Mouse (Mus musculus): ENCODE results near the gene Chga.

DNA sequence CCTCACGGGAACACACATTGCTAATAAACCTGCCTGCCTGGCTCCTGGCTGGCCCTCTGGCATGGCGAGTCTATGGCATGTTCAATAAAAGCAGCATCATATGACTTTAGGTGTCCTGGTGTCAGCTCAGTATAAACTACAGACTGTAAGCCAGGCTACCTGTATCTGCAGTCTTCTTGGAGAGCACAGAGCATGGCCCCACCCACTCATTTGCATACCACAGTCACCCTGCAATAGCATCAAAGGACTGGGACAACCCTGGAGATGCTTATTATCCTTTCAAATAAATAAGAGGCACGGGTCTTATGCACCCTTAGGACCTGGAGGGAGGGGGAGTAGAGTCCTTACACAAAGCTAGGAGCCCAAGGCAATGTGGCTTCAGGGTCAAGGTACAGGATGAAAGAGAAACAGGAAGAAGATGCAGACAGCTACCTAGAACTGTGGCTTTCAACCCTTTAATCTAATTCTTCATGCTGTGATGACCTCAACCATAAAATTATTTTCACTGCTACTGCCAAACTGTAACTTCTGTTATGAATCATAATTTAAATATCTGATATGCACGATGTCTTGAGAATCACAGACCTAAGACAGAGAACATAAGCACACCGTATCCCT, 26.9 kb downstream of the Chga start:
- TF ChIP-seq CTCF (IDR thresholded peaks at IDR 0.05; ENCODE audit: borderline replicate concordance, control insufficient read depth, extremely low read depth, insufficient read depth, low read length, poor library complexity), result no peak
- no peak for TF ChIP-seq POLR2A (IDR thresholded peaks at IDR 0.05; ENCODE audit: control insufficient read depth, extremely low read depth, insufficient read depth, low read length, poor library complexity)
